Mouse (Mus musculus): ENCODE data around the gene Adal. TPM values are rescaled to one million over a fixed set of nuclear protein-coding genes. Genes with fewer than 3 reads are reported as not detected.
"Not testable (repeated sequence)": the region's sequence is repeated elsewhere in the genome, so short reads cannot be mapped to it uniquely, and the experiment has no call there.

Adal gene
- polyA plus RNA-seq (2015; fragmentation: Nextera tagmentation; extraction: Ambion mirVana): 8.1 and 8.9 TPM in 2 replicates

DNA sequence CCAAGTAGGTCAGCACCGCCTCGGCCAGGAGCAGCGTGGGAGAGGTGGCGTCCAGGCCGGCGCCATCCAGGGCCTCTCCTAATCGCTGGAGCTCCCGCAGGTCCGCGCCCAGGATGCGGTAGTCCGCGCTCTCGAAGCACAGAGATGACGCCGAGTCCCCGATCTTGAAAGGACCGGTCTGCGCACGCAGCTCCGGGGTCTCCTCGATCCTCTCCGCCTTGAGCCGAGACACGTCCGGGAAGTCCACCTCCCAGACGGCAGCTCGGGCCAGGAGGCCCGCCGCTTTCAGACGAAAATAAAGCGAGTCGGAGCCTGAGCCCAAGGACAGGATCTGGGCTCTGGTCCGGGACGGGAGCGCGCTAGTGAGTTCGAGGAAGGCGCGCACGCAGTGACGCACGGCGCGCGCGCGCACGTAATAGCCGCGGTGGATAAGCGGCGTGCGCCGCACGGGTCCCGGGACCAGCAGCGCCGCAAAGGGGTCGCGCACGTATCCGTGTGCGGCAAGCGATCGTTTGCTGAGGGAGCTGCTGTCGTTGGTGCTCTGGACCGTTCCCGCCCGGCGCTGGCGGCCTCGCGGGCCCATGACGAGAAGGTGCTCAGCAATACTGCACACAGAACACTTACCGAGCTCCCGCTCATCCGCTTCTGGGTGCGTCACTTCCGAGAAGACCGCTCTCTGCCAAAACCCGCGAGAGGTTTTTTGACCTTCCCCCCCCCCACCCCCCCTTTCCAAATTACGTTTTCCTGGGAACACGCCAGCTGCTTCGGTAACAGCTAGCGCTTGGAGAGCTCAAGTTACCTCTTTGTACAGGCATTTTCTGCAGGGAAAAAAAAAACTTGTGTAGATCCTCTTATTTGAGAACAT lies at the start of gene Adal, which contains the start of gene Lcmt2:
TSS of gene Adal (plus strand) at position 411 of the 865 bp plus-strand sequence.
TSS of gene Lcmt2 (minus strand) at position 636 of the 865 bp plus-strand sequence.
- no peaks in the 10 kb centered on the region for H3K9me3 ChIP-seq (replicated peaks)
- peaks cover 33% of the 10 kb centered on the region; the same call in 1 of the 2 replicates for H3K36me3 ChIP-seq (replicated peaks)
- H3K9ac ChIP-seq: peak within 1 kb of the TSS; percentile 82
- peak within 1 kb of the TSS; percentile 89 for H3K4me3 ChIP-seq (replicated peaks)
- H3K27me3 ChIP-seq: no peaks in the 10 kb centered on the region
- WGBS (ENCODE audit: insufficient replicate concordance): under 1% methylated on average over 87 of the region's 87 CpGs
- peak within 1 kb of the TSS; percentile 95 for H3K4me2 ChIP-seq
- peak within 1 kb of the TSS; percentile 94 for H3K27ac ChIP-seq (replicated peaks)
- H3K4me1 ChIP-seq (replicated peaks): peaks cover 38% of the 10 kb centered on the region
- ATAC-seq (ENCODE audit: insufficient read depth): peak; percentile 98

DNA sequence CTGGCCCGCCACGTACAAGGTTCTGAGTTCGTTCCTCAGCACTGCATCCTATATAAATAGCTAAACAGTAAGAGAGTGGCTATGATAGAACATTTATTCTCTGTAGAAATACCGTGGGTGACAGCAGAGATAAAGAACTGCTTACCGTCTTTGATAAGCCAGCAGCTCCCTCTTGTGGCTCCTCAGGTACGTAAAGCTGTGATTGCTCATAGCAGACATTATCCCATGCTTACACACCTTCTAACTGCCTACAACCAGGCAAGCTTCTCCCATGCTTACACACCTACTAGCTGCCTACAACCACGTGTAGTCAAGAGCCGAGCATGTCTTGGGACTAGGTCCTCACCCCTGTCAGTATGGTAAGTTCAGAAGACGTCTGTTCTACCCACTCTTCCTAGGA lies 38.2 kb upstream of the Adal start:
- no peak for ATAC-seq (ENCODE audit: insufficient read depth)
- peak overlapping the region; percentile 27; the same call in 1 of the 2 replicates for H3K4me2 ChIP-seq
- 18% methylated on average over 9 of the region's 9 CpGs for WGBS (ENCODE audit: insufficient replicate concordance)
- no peak overlapping the region for H3K27ac ChIP-seq (replicated peaks)
- H3K27me3 ChIP-seq: no peaks in the 10 kb centered on the region
- no peaks in the 10 kb centered on the region for H3K36me3 ChIP-seq (replicated peaks)
- peaks cover 3% of the 10 kb centered on the region; the same call in 1 of the 2 replicates for H3K4me1 ChIP-seq (replicated peaks)
- H3K4me3 ChIP-seq (replicated peaks): no peak overlapping the region
- H3K9me3 ChIP-seq (replicated peaks): no peaks in the 10 kb centered on the region
- no peak overlapping the region for H3K9ac ChIP-seq

- H3K27me3 ChIP-seq: peaks cover under 1% of the 10 kb centered on the region; the same call in 1 of the 2 replicates
- H3K27ac ChIP-seq (replicated peaks): no peak overlapping the region
- ATAC-seq (ENCODE audit: insufficient read depth): no peak; the same call in 1 of the 2 replicates
These were observed 34.3 kb upstream of the Adal start for GRCm38 (mm10) chr2:121105940-121106339.

GRCm38 (mm10) chr2:121109695-121110094 lies 30.5 kb upstream of the Adal start, which contains the start of gene Tgm7:
Gene Tgm7, minus strand, starts transcription at chr2:121109795.
- Histone ChIP-seq H3K9ac (no peak within 1 kb of the TSS), H3K4me2 (no peak within 1 kb of the TSS), H3K9me3 (replicated peaks) (no peaks in the 10 kb centered on the region), H3K4me3 (replicated peaks) (no peak within 1 kb of the TSS), H3K4me1 (replicated peaks) (no peaks in the 10 kb centered on the region), H3K36me3 (replicated peaks) (no peaks in the 10 kb centered on the region), H3K27me3 (peaks cover 4% of the 10 kb centered on the region), H3K27ac (replicated peaks) (no peak within 1 kb of the TSS)
- 65% methylated on average over 4 of the region's 4 CpGs for WGBS (ENCODE audit: insufficient replicate concordance)
- ATAC-seq (ENCODE audit: insufficient read depth): no peak

More at GRCm38 (mm10) chr2:121105940-121106339, 34.3 kb upstream of the Adal start:
- Histone ChIP-seq H3K36me3 (replicated peaks) (no peaks in the 10 kb centered on the region), H3K4me1 (replicated peaks) (peaks cover 3% of the 10 kb centered on the region; the same call in 1 of the 2 replicates), H3K9ac (no peak overlapping the region), H3K4me2 (no peak overlapping the region), H3K4me3 (replicated peaks) (no peak overlapping the region), H3K9me3 (replicated peaks) (no peaks in the 10 kb centered on the region)

DNA sequence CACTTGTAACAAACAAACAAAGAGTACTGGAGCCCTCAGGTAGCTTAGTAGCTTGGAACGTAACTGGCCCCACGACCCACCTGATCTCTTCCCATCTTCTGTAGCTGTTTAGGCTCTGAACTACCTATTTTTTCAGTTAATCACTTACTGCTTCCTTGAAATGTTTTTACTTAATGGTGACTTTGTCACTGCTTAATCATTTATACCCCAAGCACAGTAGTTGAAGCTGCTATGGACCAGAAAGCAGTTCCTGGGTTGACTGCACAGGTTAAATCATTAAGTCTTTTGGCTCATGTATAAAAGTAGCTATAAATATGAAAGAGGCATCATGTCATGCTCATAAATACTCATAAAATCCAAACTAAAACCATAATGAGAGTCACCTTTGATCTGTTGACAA lies 24.8 kb upstream of the Adal start:
- Histone ChIP-seq H3K4me2 (no peak overlapping the region), H3K36me3 (replicated peaks) (no peaks in the 10 kb centered on the region), H3K9me3 (replicated peaks) (no peaks in the 10 kb centered on the region), H3K9ac (no peak overlapping the region), H3K27me3 (peaks cover 22% of the 10 kb centered on the region), H3K4me3 (replicated peaks) (no peak overlapping the region), H3K27ac (replicated peaks) (no peak overlapping the region), H3K4me1 (replicated peaks) (no peaks in the 10 kb centered on the region)
- WGBS (ENCODE audit: insufficient replicate concordance): 67% methylated on average over 2 of the region's 2 CpGs
- ATAC-seq (ENCODE audit: insufficient read depth): no peak

- Histone ChIP-seq H3K27me3 (peaks cover 19% of the 10 kb centered on the region), H3K4me2 (no peak overlapping the region), H3K9me3 (replicated peaks) (no peaks in the 10 kb centered on the region), H3K4me1 (replicated peaks) (no peaks in the 10 kb centered on the region), H3K9ac (no peak overlapping the region), H3K4me3 (replicated peaks) (no peak overlapping the region), H3K27ac (replicated peaks) (no peak overlapping the region), H3K36me3 (replicated peaks) (no peaks in the 10 kb centered on the region)
- ATAC-seq (ENCODE audit: insufficient read depth): no peak
- WGBS (ENCODE audit: insufficient replicate concordance): 61% methylated on average over 3 of the region's 3 CpGs
These were observed 21.0 kb upstream of the Adal start for GRCm38 (mm10) chr2:121119260-121119659.

GRCm38 (mm10) chr2:121126302-121126701 lies 13.9 kb upstream of the Adal start:
- H3K36me3 ChIP-seq (replicated peaks); H3K27me3 ChIP-seq; ATAC-seq (ENCODE audit: insufficient read depth); H3K4me3 ChIP-seq (replicated peaks); H3K27ac ChIP-seq (replicated peaks); H3K9me3 ChIP-seq (replicated peaks); H3K4me1 ChIP-seq (replicated peaks); H3K9ac ChIP-seq; H3K4me2 ChIP-seq: not testable (repeated sequence)
- WGBS (ENCODE audit: insufficient replicate concordance): 71% methylated on average over 5 of the region's 5 CpGs

DNA sequence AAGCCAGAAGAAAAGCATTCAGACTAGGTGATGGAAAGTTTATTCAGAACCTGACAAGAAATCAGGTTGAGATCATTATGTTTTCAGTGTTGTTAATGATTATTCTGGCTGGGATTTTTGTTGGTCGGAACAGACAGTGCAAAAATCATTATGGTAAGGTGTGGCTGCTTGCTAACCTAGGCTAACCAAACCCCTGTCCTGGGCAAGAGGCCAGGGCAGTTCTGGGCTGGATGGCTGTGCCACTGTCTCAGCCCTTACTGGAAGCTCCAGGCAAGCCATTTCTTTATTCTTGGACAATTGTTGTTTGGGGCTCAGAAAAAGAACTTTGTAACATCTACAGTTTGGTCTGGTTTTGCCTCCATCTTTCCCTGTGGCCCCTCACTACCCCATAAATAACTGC lies 12.7 kb upstream of the Adal start:
- Histone ChIP-seq H3K4me2 (no peak overlapping the region), H3K9ac (no peak overlapping the region), H3K36me3 (replicated peaks) (no peaks in the 10 kb centered on the region), H3K9me3 (replicated peaks) (no peaks in the 10 kb centered on the region), H3K4me3 (replicated peaks) (no peak overlapping the region), H3K27ac (replicated peaks) (no peak overlapping the region), H3K27me3 (no peaks in the 10 kb centered on the region), H3K4me1 (replicated peaks) (no peaks in the 10 kb centered on the region)
- 61% methylated on average over 1 of the region's 1 CpGs for WGBS (ENCODE audit: insufficient replicate concordance)
- ATAC-seq (ENCODE audit: insufficient read depth): no peak

- H3K4me2 ChIP-seq: no peak overlapping the region
- H3K9ac ChIP-seq: no peak overlapping the region
- no peaks in the 10 kb centered on the region for H3K4me1 ChIP-seq (replicated peaks)
- no peaks in the 10 kb centered on the region for H3K27me3 ChIP-seq
- H3K36me3 ChIP-seq (replicated peaks): no peaks in the 10 kb centered on the region
- no peak overlapping the region for H3K27ac ChIP-seq (replicated peaks)
- no peak overlapping the region for H3K4me3 ChIP-seq (replicated peaks)
- H3K9me3 ChIP-seq (replicated peaks): no peaks in the 10 kb centered on the region
- WGBS (ENCODE audit: insufficient replicate concordance): 55% methylated on average over 9 of the region's 9 CpGs
- ATAC-seq (ENCODE audit: insufficient read depth): no peak
These were observed 11.2 kb upstream of the Adal start for GRCm38 (mm10) chr2:121128865-121129620.

- Histone ChIP-seq H3K4me1 (replicated peaks) (peaks cover 4% of the 10 kb centered on the region; the same call in 1 of the 2 replicates), H3K36me3 (replicated peaks) (0 out of 2 replicates have a peak, but pooled peaks cover 4% of the 10 kb centered on the region), H3K4me3 (replicated peaks) (no peak overlapping the region), H3K4me2 (no peak overlapping the region), H3K9me3 (replicated peaks) (no peaks in the 10 kb centered on the region), H3K27me3 (no peaks in the 10 kb centered on the region), H3K27ac (replicated peaks) (no peak overlapping the region), H3K9ac (no peak overlapping the region)
- ATAC-seq (ENCODE audit: insufficient read depth): no peak
- WGBS (ENCODE audit: insufficient replicate concordance): 53% methylated on average over 1 of the region's 1 CpGs
These were observed 7.4 kb upstream of the Adal start for GRCm38 (mm10) chr2:121132822-121133221.

DNA sequence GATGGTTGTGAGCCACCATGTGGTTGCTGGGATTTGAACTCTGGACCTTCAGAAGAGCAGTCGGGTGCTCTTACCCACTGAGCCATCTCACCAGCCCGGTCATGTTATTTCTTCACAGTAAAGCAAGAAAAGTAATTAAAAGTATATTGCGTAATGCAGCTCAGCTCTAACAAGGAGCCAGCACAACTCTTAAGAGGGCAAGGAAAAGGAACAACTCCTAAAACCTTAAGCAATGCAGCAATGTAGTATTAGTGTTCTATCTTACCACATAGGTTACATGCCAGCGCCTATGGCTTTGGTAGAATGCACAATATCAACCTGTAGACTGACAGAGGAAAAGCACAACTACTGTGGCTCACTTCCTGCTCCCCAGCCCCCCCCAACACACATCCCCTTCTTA lies 2.9 kb upstream of the Adal start:
- Histone ChIP-seq H3K4me3 (replicated peaks) (no peak overlapping the region), H3K4me2 (peak overlapping the region; percentile 31; the same call in 1 of the 2 replicates), H3K9me3 (replicated peaks) (no peaks in the 10 kb centered on the region), H3K27me3 (no peaks in the 10 kb centered on the region), H3K4me1 (replicated peaks) (peaks cover 38% of the 10 kb centered on the region), H3K27ac (replicated peaks) (no peak overlapping the region), H3K36me3 (replicated peaks) (peaks cover 15% of the 10 kb centered on the region; the same call in 1 of the 2 replicates), H3K9ac (no peak overlapping the region)
- no peak for ATAC-seq (ENCODE audit: insufficient read depth)
- WGBS (ENCODE audit: insufficient replicate concordance): 80% methylated on average over 4 of the region's 4 CpGs

All from liver, embryonic 15.5 days (tissue).